Mouse (Mus musculus): ENCODE data around the gene Pla1a.

DNA sequence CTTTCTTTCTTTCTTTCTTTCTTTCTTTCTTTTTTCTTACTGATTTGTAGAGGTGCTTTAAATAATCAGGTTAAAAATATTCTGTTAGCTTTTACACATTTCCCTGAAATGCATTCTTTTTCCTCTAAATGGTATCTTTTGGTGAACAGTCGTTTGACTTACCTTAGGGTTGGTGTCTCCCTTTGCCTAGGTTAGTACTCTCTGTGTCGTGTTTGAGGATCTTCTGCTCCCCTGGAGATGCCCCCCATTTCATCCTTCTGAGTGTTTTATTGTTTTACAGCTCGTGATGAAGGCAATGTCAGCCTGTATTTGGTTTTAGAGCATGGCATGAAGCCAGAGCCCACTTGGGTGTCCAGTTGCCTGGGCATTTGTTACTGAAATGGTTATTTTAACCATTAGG is 53.5 kb downstream of the Pla1a start:
- TF ChIP-seq CTCF (IDR thresholded peaks at IDR 0.05; ENCODE audit: low read depth) (no peak), EP300 (IDR thresholded peaks at IDR 0.05; ENCODE audit: low read depth) (no peak)

Data from liver, postnatal 0 days (tissue).